Mouse (Mus musculus): ENCODE results near the gene Zfp706.
A peak's percentile ranks its signal among the peaks of the same experiment; 100 is the strongest.

Zfp706 gene

GRCm38 (mm10) chr15:36977823-36978222, 29.8 kb downstream of the Zfp706 start:
- DNase-seq (ENCODE audit: low spot score), result no peak

- no peak for DNase-seq (ENCODE audit: low spot score)
These were observed 31.9 kb downstream of the Zfp706 start for GRCm38 (mm10) chr15:36975690-36976089.

- DNase-seq (ENCODE audit: low spot score), result no peak
These were observed 32.3 kb downstream of the Zfp706 start for GRCm38 (mm10) chr15:36975256-36975620.

- no peak for DNase-seq (ENCODE audit: low spot score)
These were observed 32.8 kb downstream of the Zfp706 start for GRCm38 (mm10) chr15:36974614-36975255.

- DNase-seq (ENCODE audit: low spot score), result no peak
These were observed 33.9 kb downstream of the Zfp706 start for GRCm38 (mm10) chr15:36973714-36974113.

GRCm38 (mm10) chr15:36973290-36973689, 34.3 kb downstream of the Zfp706 start:
- DNase-seq (ENCODE audit: low spot score), result no peak

- no peak for DNase-seq (ENCODE audit: low spot score)
These were observed 37.8 kb downstream of the Zfp706 start for GRCm38 (mm10) chr15:36969794-36970193.

GRCm38 (mm10) chr15:36968295-36968694, 39.3 kb downstream of the Zfp706 start:
- no peak for DNase-seq (ENCODE audit: low spot score)

GRCm38 (mm10) chr15:36967381-36968211, 40.0 kb downstream of the Zfp706 start:
- no peak for DNase-seq (ENCODE audit: low spot score)

- no peak for DNase-seq (ENCODE audit: low spot score)
These were observed 40.6 kb downstream of the Zfp706 start for GRCm38 (mm10) chr15:36966940-36967339.

GRCm38 (mm10) chr15:36966466-36966865, 41.1 kb downstream of the Zfp706 start:
- peak; percentile 41 for DNase-seq (ENCODE audit: low spot score)

GRCm38 (mm10) chr15:36965743-36966142, 41.8 kb downstream of the Zfp706 start:
- DNase-seq (ENCODE audit: low spot score), result no peak

GRCm38 (mm10) chr15:36962931-36963330, 44.6 kb downstream of the Zfp706 start:
- DNase-seq (ENCODE audit: low spot score), result no peak

- DNase-seq (ENCODE audit: low spot score), result peak; percentile 38
These were observed 46.7 kb downstream of the Zfp706 start for GRCm38 (mm10) chr15:36960876-36961237.

- peak; percentile 77 for DNase-seq (ENCODE audit: low spot score)
These were observed 47.3 kb downstream of the Zfp706 start for GRCm38 (mm10) chr15:36960010-36960875.

- no peak for DNase-seq (ENCODE audit: low spot score)
These were observed 51.4 kb downstream of the Zfp706 start for GRCm38 (mm10) chr15:36956221-36956620.

- no peak for DNase-seq (ENCODE audit: low spot score)
These were observed 57.3 kb downstream of the Zfp706 start for GRCm38 (mm10) chr15:36950258-36950657.

GRCm38 (mm10) chr15:36948866-36949546, 58.6 kb downstream of the Zfp706 start:
- DNase-seq (ENCODE audit: low spot score), result no peak

Measured in adipocyte (in vitro differentiated cells).